Comparison of ENCODE assay signal across 16 mouse cellular contexts in genomic region chrX:51010323-51010722, GRCm38 (mm10).
"Had no signal": no experiment of that assay in that cellular context is flagged by ENCODE, and none has a peak within 500 bp of the region (broad histone marks: within the 10 kb centered on the region; RNA-seq: fewer than 3 reads in every experiment).

No protein-coding gene starts in this region.

- H3K27ac ChIP-seq: kidney, postnatal 0 days; layer of hippocampus, adult 2 months; limb, embryonic 10.5 days; limb, embryonic 13.5 days; liver, embryonic 12.5 days; liver, embryonic 15.5 days; stomach, postnatal 0 days had no signal

- ATAC-seq: liver, embryonic 12.5 days had no signal

- DNase-seq: kidney, postnatal 25 days; layer of hippocampus, adult 9-11 months; liver; lung, adult 18-20 months; lung, postnatal 14 days; lung, postnatal 4 days; midbrain, embryonic 14.5 days; thymus, postnatal 25 days had no signal

- H3K4me3 ChIP-seq: layer of hippocampus, adult 2 months; limb, embryonic 10.5 days; limb, embryonic 13.5 days; liver, embryonic 12.5 days; liver, embryonic 15.5 days had no signal

- H3K9ac ChIP-seq: limb, embryonic 13.5 days; liver, embryonic 12.5 days; liver, embryonic 15.5 days had no signal

- H3K27me3 ChIP-seq: limb, embryonic 13.5 days; liver, embryonic 12.5 days; liver, embryonic 15.5 days had no signal

- H3K4me1 ChIP-seq: liver, embryonic 12.5 days; liver, embryonic 15.5 days had no signal

- H3K4me2 ChIP-seq: limb, embryonic 13.5 days; liver, embryonic 12.5 days; liver, embryonic 15.5 days; midbrain, embryonic 11.5 days had no signal

- H3K9me3 ChIP-seq: limb, embryonic 10.5 days; limb, embryonic 13.5 days; liver, embryonic 12.5 days; liver, embryonic 15.5 days had no signal
